ENCODE assay signal across 23 mouse cellular contexts in genomic region chr16:52413714-52414113, GRCm38 (mm10).
"Had no signal": no experiment of that assay in that cellular context is flagged by ENCODE, and none has a peak within 500 bp of the region (broad histone marks: within the 10 kb centered on the region; RNA-seq: fewer than 3 reads in every experiment).

No protein-coding gene starts in this region.

- H3K9ac ChIP-seq: heart, embryonic 12.5 days; hindbrain, embryonic 12.5 days; hindbrain, embryonic 14.5 days; intestine, embryonic 15.5 days; limb, embryonic 12.5 days had no signal

- H3K27ac ChIP-seq: heart, embryonic 10.5 days; hindbrain, embryonic 10.5 days; hindbrain, embryonic 12.5 days; hindbrain, embryonic 14.5 days; intestine, embryonic 15.5 days; layer of hippocampus, adult 2 months; limb, embryonic 10.5 days; limb, embryonic 12.5 days had no signal

- ATAC-seq: hindbrain, embryonic 16.5 days; inflammation-experienced regulatory T-cells, adult 6 months; intestine, embryonic 15.5 days; intestine, postnatal 0 days had no signal

- H3K9me3 ChIP-seq: heart, embryonic 10.5 days; heart, embryonic 12.5 days; hindbrain, embryonic 10.5 days; hindbrain, embryonic 12.5 days; intestine, embryonic 15.5 days; limb, embryonic 10.5 days; limb, embryonic 12.5 days had no signal

- DNase-seq: gastrocnemius, postnatal 14 days; gastrocnemius, postnatal 36 days; heart, adult 18-20 months; heart, postnatal 10 days; heart, postnatal 4 days; kidney, adult 18-20 months; kidney, adult 8-10 months; kidney, postnatal 10 days; kidney, postnatal 25 days; kidney, postnatal 4 days; liver had no signal

- H3K27me3 ChIP-seq: heart, embryonic 12.5 days; hindbrain, embryonic 12.5 days; intestine, embryonic 15.5 days; limb, embryonic 12.5 days had no signal

- H3K4me2 ChIP-seq: heart, embryonic 12.5 days; hindbrain, embryonic 12.5 days; hindbrain, embryonic 14.5 days; intestine, embryonic 15.5 days; limb, embryonic 12.5 days had no signal

- H3K36me3 ChIP-seq: heart, embryonic 10.5 days; heart, embryonic 12.5 days; hindbrain, embryonic 10.5 days; hindbrain, embryonic 12.5 days; intestine, embryonic 15.5 days; limb, embryonic 10.5 days; limb, embryonic 12.5 days had no signal

- H3K4me1 ChIP-seq: hindbrain, embryonic 10.5 days; hindbrain, embryonic 12.5 days; intestine, embryonic 15.5 days; limb, embryonic 10.5 days; limb, embryonic 12.5 days had no signal

- H3K4me3 ChIP-seq: heart, embryonic 10.5 days; heart, embryonic 12.5 days; hindbrain, embryonic 10.5 days; hindbrain, embryonic 12.5 days; intestine, embryonic 15.5 days; layer of hippocampus, adult 2 months; limb, embryonic 10.5 days; limb, embryonic 12.5 days had no signal
